Mouse (Mus musculus) lung, embryonic 14.5 days (tissue): ENCODE measurements around the gene Apoa1. TPM values are rescaled to one million over a fixed set of nuclear protein-coding genes. Genes with fewer than 3 reads are reported as not detected.
A peak's percentile ranks its signal among the peaks of the same experiment; 100 is the strongest.

ENCODE experiments used
- ATAC-seq: fragments of 200-750 bp; cut with Nextera tagmentation; 2 replicates; pipeline ENCODE4 v1.8.0; 2017; ENCODE audit warnings: mild to moderate bottlenecking, moderate TSS enrichment, moderate library complexity; ENCODE audit not compliant: insufficient read depth
- DNase-seq: peaks from one replicate; pipeline ENCODE4 v3.0.0-alpha.2; 2015
- H3K27ac ChIP-seq: fragments of 300-500 bp; sonication (generic); 2 replicates; pipeline ENCODE4 v1.5.1; 2014; ENCODE audit warnings: low read depth, mild to moderate bottlenecking, moderate library complexity
- H3K27me3 ChIP-seq: fragments of 300-500 bp; sonication (generic); 2 replicates; pipeline ENCODE4 v1.6.1; 2014; ENCODE audit warnings: low read length, control low read depth; ENCODE audit not compliant: insufficient read depth
- H3K36me3 ChIP-seq: fragments of 300-500 bp; sonication (generic); 2 replicates; pipeline ENCODE4 v1.6.1; 2014; ENCODE audit warnings: control low read depth; ENCODE audit not compliant: insufficient read depth
- H3K4me1 ChIP-seq: fragments of 300-500 bp; sonication (generic); 2 replicates; pipeline ENCODE4 v1.6.1; 2014; ENCODE audit warnings: antibody characterized with exemption, control low read depth; ENCODE audit not compliant: insufficient read depth
- H3K4me2 ChIP-seq: fragments of 300-500 bp; sonication (generic); 2 replicates; pipeline ENCODE4 v1.6.1; 2014; ENCODE audit warnings: mild to moderate bottlenecking
- H3K4me3 ChIP-seq: fragments of 300-500 bp; sonication (generic); 2 replicates; pipeline ENCODE4 v1.5.1; 2014; ENCODE audit warnings: low read depth, low read length
- H3K9ac ChIP-seq: fragments of 300-500 bp; sonication (generic); 2 replicates; pipeline ENCODE4 v1.6.1; 2014
- H3K9me3 ChIP-seq: fragments of 300-500 bp; sonication (generic); 2 replicates; pipeline ENCODE4 v1.6.1; 2016; ENCODE audit warnings: low read depth, low read length, control low read depth
- CTCF ChIP-seq: IDR thresholded peaks from 2 replicates; pipeline ENCODE4 v1.5.1; 2016; ENCODE audit warnings: antibody characterized with exemption, low read depth
- WGBS: fragments of 180-500 bp; shearing (Covaris S2); extraction: QIAGEN DNeasy Blood & Tissue Kit; methylation state at CpG from one replicate; pipeline ENCODE4 v1.1.7; 2014; 5-methylcytosine and 5-hydroxymethylcytosine counted together
- polyA plus RNA-seq: library from polyadenylated mRNA; unstranded; fragments of >200 nt; fragmentation: Nextera tagmentation; extraction: Ambion mirVana; gene quantifications from 2 replicates; pipeline ENCODE4 v1.2.1, GENCODE M21; 2014

The Apoa1 gene
- polyA plus RNA-seq, 1 experiment from 2014 or later = 2.0 TPM

DNA sequence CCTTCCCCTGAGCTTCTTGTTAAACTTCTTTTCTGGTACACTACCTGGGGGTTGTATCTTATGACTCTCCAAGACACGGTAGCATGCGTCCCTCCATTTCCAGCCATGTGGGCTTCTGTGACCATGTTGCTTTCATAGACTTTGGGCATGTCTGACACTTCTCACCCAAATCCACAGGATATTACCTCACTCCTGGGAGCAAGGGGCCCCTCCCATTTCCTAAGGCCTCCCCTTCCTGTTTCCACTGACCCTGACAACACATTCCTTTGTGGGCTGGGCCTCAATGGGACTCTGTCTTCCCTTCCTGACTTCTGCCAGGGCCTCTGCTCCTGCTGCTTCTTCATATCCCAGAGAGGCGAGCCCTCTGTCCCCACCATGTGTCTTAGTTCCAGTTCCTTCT is 29.2 kb downstream of the Apoa1 start:
- H3K9ac ChIP-seq = no peak overlapping the region
- H3K4me1 ChIP-seq = no peaks in the 10 kb centered on the region
- H3K27me3 ChIP-seq = no peaks in the 10 kb centered on the region
- DNase-seq (peak; percentile 50), ATAC-seq (peak; percentile 60; the same call in 1 of the 2 replicates)
- TF ChIP-seq CTCF = no peak
- H3K4me2 ChIP-seq = no peak overlapping the region
- no peaks in the 10 kb centered on the region for H3K36me3 ChIP-seq
- no peaks in the 10 kb centered on the region for H3K9me3 ChIP-seq
- H3K27ac ChIP-seq = no peak overlapping the region
- WGBS = 85% methylated on average over 3 of the region's 3 CpGs
- H3K4me3 ChIP-seq = no peak overlapping the region

- Histone ChIP-seq H3K9ac (no peak overlapping the region), H3K27me3 (no peaks in the 10 kb centered on the region), H3K4me2 (no peak overlapping the region), H3K9me3 (no peaks in the 10 kb centered on the region), H3K4me1 (no peaks in the 10 kb centered on the region), H3K36me3 (no peaks in the 10 kb centered on the region), H3K4me3 (no peak overlapping the region), H3K27ac (no peak overlapping the region)
- 87% methylated on average over 6 of the region's 6 CpGs for WGBS
- DNase-seq = no peak
- TF ChIP-seq CTCF = no peak
- no peak for ATAC-seq
Measured at GRCm38 (mm10) chr9:46259111-46259510, 30.7 kb downstream of the Apoa1 start.

DNA sequence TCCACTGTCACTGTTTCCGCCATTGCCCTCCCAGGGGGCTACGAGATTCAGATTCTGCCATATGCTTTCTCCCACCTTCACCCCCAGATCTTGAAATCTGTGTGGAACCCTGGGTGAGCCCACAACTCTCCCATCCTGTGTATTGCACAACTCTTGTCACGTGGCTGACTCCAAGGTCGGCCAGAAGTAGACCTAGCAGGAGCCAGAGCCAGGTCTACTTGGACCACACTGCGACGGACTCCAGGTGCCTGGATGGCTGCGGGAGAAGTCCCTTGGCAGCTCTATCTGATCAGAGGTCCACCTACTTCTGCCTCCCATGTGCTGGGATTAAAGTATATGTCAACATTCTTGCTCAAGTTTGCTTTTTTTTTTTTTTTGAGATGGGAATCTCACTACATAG is 32.8 kb downstream of the Apoa1 start:
- Histone ChIP-seq H3K4me1 (no peaks in the 10 kb centered on the region), H3K4me3 (no peak overlapping the region), H3K9me3 (no peaks in the 10 kb centered on the region), H3K9ac (no peak overlapping the region), H3K27me3 (no peaks in the 10 kb centered on the region), H3K36me3 (no peaks in the 10 kb centered on the region), H3K4me2 (no peak overlapping the region), H3K27ac (no peak overlapping the region)
- no peak for TF ChIP-seq CTCF
- DNase-seq (no peak), ATAC-seq (no peak)
- 76% methylated on average over 7 of the region's 7 CpGs for WGBS

DNA sequence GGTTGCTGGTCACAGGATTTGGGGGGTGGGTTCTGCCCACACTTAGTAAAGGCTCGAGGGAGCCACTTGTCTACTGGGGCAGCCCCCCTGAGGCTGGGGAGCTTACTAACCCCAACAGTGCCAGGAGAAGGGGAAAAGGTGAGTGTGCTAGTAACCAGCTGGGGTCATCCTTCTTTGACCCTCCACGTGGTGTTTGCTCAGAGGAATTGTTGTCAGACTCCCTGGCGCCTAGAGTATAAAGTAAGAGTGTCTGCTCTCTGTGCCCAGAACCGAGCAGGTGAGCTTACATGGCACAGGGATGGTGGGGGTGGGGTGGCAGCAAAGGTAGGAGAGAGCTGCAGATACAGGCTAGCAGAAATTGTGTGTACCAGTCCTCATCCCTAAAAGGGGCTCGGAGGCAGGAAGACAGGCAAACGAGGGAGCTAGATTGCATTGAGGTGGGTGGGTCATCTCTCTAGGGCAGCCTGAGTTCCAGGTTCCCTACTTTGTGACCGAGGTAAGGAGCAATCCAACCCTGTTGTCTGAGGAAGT is 40.0 kb downstream of the Apoa1 start, which contains the start of gene Apoa5:
TSS of gene Apoa5 (plus strand) at position 291 of the 531 bp plus-strand sequence.
- ATAC-seq (no peak), DNase-seq (no peak)
- Histone ChIP-seq H3K27ac (no peak within 1 kb of the TSS), H3K4me3 (no peak within 1 kb of the TSS), H3K36me3 (no peaks in the 10 kb centered on the region), H3K9me3 (no peaks in the 10 kb centered on the region), H3K4me2 (no peak within 1 kb of the TSS), H3K27me3 (no peaks in the 10 kb centered on the region), H3K9ac (no peak within 1 kb of the TSS), H3K4me1 (no peaks in the 10 kb centered on the region)
- TF ChIP-seq CTCF = no peak
- WGBS = 40% methylated on average over 7 of the region's 7 CpGs

GRCm38 (mm10) chr9:46269125-46269524 is 40.7 kb downstream of the Apoa1 start:
- DNase-seq = no peak
- Histone ChIP-seq H3K4me3 (no peak overlapping the region), H3K9ac (no peak overlapping the region), H3K9me3 (no peaks in the 10 kb centered on the region), H3K27ac (no peak overlapping the region), H3K27me3 (no peaks in the 10 kb centered on the region), H3K4me2 (no peak overlapping the region), H3K36me3 (no peaks in the 10 kb centered on the region), H3K4me1 (no peaks in the 10 kb centered on the region)
- ATAC-seq = no peak
- TF ChIP-seq CTCF = no peak
- 81% methylated on average over 5 of the region's 5 CpGs for WGBS

DNA sequence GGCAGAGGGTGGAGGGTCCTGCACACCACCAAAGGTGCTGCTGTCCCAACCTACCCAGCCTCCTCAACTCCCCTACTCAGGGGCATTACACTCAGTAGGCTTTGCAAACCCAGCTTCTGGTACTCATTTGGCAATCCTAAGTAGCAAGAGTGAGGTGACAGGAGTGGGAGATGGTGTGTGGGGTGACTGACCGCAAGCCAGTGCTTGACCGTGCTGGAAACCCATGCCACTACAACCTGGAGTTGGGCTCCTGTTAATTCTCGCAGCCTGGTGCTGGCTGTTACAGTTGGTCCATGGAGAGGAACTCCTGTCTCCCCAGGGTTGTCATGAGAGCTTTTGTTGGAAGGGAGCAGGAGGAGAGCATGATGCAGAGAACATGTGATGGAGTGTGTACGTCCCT is 42.4 kb downstream of the Apoa1 start:
- DNase-seq = no peak
- 87% methylated on average over 4 of the region's 4 CpGs for WGBS

DNA sequence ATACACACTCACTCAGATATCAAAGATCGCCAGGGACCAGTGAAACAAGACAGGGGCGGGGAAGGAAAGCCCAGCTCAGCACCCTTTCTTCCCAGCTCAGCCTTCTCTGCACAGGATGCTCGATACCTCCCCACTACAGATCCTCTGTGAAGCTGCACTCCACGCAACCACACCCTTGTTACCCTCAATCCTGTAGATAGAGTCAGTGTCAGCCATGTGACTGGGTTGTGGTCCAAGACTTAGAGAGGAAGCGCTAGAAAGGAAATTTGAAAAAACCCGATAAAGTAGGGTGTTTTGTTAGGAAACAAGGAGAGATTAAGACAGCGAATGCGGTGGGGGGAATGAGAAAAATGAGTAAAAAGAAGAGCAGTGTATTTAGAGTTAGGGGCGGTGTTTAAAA is 43.7 kb downstream of the Apoa1 start:
- ATAC-seq (no peak), DNase-seq (no peak)
- H3K9me3 ChIP-seq = no peaks in the 10 kb centered on the region
- no peaks in the 10 kb centered on the region for H3K27me3 ChIP-seq
- no peak overlapping the region for H3K4me3 ChIP-seq
- TF ChIP-seq CTCF = no peak
- 75% methylated on average over 9 of the region's 9 CpGs for WGBS
- H3K4me1 ChIP-seq = no peaks in the 10 kb centered on the region
- H3K9ac ChIP-seq = no peak overlapping the region
- no peak overlapping the region for H3K27ac ChIP-seq
- peaks cover 24% of the 10 kb centered on the region for H3K36me3 ChIP-seq
- H3K4me2 ChIP-seq = no peak overlapping the region

More for the DNA sequence above, 42.4 kb downstream of the Apoa1 start:
- Histone ChIP-seq H3K9ac (no peak overlapping the region), H3K27me3 (no peaks in the 10 kb centered on the region), H3K4me1 (no peaks in the 10 kb centered on the region), H3K4me2 (no peak overlapping the region), H3K36me3 (peaks cover 11% of the 10 kb centered on the region), H3K9me3 (no peaks in the 10 kb centered on the region), H3K4me3 (no peak overlapping the region), H3K27ac (no peak overlapping the region)
- ATAC-seq = no peak
- TF ChIP-seq CTCF = no peak
